Mouse (Mus musculus): ENCODE results near the gene Slc3a2.

DNA sequence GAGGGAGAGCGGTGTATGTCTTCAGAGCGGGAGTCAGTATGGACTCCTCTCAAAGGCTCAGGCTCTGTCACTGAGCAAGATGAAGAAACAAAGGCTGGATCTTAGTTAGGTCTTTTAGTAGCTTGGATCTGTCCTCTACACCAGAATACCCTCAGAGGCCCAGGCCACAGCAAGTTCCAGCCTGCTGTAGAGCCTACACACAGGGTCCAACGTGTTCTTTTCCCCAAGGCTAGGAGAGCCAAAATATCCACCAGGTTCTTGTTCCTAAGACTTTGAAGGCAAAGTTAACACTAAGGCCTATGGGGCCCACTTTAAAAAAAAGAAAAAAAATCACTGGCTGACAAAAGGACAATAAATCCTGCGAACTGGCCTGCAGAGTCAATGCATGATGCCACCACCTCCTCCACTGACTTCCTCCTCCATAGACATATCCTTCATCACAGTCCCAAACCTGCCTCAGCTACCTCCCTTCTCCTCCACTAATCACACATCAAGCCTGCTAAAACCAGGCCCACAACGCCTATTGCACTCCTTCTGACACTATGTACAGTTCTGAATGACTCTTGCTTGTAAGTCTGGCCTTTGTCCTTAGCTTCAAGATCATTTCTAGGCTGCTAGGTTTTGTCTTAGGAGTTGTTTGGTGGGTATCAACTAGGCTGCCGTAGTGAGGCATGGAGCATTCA lies 18.0 kb downstream of the Slc3a2 start:
- TF ChIP-seq CTCF (IDR thresholded peaks at IDR 0.05) (no peak), EP300 (IDR thresholded peaks at IDR 0.05) (no peak)
